Mouse (Mus musculus) adrenal gland, postnatal 25 days (tissue): ENCODE results near the gene Plekhs1. TPM values are rescaled to one million over a fixed set of nuclear protein-coding genes. Genes with fewer than 3 reads are reported as not detected.

ENCODE experiments used
- DNase-seq: peaks from one replicate; pipeline ENCODE4 v3.0.0; 2021; ENCODE audit warnings: mixed read lengths
- long read RNA-seq: library from polyadenylated mRNA; stranded (forward); transcript quantifications from one replicate; pipeline ENCODE4 v2.0.0, GENCODE M21; 2021
- total RNA-seq: library from RNA; stranded (reverse); gene quantifications from 2 replicates; pipeline ENCODE4 v1.2.3, GENCODE M21; 2021

Gene Plekhs1
- 0.12 TPM in 1 of 2 replicates, not detected in the other for total RNA-seq
- long read RNA-seq = 0 reads

DNA sequence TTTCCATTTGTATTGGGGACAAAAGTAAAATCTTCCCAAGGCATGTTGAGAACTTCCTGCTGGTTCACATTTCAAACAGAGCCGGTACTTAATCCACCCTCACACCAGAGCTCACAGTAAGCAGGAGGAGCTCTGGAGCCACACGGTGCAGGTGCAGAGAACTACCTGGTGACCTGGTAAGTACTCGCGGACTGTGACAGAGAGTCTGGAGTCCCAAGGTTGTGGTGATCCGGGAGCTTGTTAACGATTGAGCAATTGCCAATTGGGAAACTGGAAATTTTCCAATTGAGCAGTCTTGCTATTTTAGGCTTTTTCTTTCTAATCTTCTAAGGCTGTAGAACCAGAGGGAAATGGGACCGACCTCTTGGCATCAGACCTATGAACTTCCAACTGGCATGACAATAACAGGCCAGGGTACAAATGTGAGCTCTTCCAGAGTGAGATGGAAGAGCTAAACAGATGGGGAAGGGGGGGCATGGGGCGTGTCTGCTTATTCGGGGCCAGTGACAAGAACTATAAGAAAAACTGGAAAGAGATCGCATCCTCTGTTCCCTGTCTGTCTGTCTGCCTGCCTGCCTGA is at the start of gene Plekhs1:
TSS of gene Plekhs1 (plus strand) at position 119 of the 580 bp plus-strand sequence.
- DNase-seq = no peak

DNA sequence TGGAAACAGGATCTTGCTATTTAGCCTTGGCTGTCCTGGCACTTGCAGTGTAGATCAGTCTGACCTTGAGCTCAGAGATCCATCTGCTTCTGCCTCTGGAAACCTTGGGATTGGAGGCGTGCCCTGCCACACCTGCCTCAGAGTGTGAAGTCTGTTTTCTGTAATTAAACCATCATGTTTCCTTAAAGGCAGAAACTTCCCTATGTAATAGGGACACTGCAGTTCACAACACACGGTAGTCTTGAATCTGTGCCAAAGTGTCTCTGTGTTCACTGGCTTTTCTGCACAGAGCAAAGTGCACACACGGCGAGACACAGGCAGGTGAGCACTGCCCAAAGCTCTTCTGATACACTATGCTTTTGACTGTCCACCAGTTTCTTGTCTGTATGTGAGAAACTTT is 43.0 kb upstream of the Plekhs1 start:
- DNase-seq = no peak

DNA sequence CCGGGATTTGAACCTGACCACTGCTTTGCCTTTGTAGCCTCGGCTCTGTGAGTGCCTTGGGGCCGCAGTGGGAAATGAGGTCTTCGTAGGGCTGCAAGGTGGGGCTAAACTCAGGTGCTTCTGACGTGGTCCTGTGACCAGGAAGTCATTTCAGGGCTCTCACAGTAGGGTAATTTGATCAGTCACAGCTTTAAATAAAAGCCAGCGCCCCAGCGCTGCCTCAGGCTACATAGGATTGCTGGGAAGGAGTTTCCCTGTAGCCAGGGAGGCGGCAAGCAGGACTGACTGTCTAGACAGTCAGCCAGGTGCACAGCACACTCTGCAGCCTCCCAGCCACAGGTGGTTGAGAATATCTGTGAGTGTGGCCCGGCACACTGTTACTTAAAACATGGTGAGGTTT is 42.0 kb upstream of the Plekhs1 start:
- no peak for DNase-seq

DNA sequence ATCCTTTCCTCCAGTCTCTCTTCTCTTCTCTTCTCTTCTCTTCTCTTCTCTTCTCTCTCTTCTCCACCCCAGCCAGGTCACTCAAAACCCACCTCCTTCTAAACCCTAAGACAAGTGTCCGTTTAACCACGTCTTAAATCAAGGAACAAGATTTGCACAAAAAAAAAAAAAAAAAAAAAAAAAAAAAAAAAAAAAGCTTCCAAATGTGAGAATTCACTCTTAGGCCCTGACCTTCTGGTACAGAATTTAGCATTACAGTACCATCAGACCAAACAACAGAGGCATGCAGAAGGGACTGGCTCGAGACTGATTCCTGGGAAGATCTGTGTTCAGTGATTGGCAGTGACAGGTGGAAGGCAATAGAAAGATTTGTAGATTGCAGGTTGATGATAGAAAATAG is 41.1 kb upstream of the Plekhs1 start:
- no peak for DNase-seq

DNA sequence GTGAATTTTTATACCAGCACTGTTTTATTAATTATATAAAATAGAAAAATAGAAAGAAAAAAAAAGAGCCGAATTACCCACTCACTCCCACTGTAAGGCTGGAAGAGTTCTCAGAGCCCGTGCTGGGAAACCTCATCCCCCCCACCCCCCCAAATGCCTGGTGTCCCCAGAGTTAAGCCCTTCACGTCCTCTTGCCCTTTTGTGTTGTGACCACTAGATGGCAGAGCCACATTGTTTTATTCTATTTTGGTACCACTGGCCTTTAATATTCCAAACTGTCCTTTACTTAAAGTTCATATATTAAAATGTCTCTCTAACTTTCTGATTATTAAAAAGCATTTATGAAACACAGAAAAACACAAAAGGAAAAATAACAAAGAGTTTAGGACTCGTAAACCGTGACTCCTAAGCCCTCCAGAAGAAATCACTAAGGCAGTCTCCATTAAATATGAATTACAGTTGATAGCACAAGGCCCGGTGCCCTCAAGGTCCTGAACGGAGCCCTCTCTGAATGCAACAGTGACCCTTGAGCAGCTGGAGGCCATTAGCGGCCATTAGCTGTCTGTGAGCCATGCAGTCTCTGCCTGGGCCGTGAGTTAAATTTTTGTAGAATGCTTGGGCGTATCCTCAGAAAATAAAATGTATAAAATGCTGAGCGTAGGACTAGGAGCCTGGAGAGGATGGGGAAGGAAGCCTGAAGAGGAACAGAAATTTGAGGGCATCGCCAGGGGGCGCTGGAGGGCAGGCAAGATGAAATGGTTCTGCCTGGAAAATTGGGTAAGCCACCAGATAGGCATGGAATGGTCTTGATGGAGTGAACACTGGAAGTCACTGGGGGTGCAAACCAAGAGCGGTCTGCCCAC is 38.7 kb upstream of the Plekhs1 start:
- DNase-seq = peak; percentile 91

DNA sequence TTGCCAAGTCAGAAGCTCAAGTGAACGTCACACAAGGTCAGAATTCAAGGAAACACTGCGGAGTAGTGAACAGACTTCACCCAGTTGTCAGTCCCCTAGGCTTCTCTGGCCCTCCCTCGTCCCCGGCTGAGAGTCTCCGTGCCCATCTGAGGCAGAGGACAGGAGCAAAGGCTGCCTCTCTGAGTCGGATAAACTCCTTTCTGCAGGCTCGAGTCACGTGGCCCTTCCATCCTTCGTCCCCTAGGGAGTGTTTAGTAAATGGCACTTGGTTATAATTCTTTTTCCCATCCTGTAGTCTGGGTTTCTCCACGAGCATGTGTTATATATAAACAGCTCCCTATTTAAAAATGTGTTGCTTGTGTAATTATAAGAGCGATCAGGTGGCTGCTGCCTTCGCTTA is 38.1 kb upstream of the Plekhs1 start:
- DNase-seq = no peak

DNA sequence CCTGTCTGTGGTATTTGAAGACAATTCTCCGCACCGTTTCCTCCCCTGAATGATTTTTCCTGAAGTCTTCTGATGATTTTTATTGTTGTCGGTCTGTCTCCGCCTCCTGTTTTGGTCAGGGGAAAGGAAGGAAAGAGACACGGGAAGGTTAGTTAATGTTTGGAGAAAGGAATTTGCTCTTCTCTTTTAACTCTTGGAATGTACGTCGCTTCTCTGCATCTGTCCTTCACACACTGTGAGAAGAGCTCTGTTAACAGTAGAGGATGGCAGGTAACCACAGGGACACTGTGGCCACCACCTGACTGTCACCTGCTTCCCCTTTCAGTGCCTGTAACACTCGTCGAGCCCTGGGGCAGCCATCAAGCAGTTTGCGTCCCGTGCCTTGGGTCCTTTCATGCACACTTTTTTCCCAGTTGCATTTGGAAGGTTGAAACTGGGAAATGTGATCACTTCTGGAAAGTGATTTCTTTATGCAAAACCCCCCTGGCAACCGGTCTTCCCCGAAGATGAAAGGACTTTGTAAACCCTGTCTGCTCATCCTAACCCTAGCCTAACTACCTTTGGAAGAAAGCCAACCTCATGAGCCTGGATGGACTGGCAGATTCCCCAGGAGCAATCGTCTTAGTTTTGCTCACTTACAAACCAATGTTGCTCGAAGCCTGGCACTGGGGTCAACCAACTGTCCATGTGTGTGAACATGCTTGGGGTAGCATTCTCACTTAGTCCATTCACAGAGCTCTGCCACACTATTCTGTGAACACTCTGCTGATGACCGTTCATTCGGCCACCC is 36.6 kb upstream of the Plekhs1 start:
- no peak for DNase-seq

DNA sequence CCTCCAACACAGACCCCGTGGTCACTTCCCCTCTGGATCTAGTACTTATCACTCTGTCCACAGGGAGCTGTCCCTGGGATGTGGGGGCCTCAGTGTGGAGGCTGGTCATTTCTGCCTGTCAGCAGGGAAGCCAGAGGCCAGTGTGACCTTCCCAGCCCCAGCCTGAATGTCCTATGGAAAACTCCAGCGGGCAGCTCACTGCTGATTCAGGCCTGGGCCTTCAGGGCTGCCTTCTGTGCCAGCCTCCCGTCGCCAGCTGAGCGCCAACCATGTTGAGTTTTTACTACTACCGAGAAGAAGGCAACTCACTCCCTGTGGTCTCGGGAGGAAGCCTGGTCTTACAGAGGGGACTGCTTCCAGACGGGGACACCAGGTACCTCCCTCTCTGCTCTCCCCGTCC is 35.9 kb upstream of the Plekhs1 start:
- peak; percentile 30 for DNase-seq

DNA sequence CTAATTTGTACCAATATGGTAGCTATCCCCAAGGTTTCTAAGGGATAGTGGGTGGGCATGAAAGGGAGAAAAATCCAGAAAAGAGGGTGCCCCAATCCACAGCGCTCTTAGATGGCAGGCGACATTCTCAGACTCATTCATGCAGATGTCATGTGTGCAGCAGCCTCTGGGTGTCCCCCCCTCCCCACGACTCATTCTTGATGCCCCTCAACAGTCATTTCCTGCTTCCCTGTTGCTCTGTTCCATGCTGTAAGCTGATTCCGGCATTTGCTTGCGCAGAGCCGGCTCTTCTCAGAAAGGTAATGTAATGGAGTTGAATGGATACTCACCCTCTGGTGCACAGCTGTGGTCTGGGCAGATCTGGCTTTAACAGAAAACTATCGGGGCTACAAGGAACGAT is 31.1 kb upstream of the Plekhs1 start:
- DNase-seq = no peak

DNA sequence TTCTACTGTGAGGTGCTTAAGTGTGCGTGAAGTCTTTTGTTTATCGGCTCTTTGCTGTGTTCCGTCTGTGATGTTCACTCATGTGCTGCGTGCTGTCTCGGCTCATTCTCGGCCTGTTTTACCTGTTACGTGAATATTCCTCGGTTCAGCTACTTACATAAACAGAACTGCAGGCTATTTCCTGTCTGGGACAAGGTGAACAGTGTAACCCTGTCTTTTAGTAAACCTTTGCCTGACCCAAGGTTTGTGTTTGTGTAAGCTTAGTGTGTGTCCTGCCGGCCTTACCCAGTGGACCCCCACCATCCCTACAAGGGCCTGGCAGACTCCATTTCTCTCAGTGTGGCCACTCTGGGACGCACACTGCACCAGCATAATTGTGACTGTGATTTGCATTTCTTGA is 28.7 kb upstream of the Plekhs1 start:
- no peak for DNase-seq

DNA sequence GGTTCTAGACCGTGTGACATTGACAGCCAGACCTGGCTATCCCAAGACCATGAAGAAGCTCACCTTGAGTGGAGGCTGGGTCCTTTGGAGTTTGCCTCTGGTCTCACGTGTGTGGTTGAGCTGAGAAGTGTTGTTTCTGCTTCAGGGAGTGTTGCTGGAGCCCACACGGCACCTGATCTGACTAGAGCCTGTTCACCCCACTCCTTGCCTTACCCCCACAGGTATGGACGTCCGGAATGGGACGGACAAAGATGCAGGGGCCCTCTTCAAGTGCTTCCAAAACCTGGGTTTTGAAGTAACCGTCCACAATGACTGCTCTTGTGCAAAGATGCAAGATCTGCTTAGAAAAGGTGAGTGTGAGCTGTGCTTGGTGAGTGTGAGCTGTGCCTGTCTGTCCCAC is 27.9 kb upstream of the Plekhs1 start:
- DNase-seq = no peak

DNA sequence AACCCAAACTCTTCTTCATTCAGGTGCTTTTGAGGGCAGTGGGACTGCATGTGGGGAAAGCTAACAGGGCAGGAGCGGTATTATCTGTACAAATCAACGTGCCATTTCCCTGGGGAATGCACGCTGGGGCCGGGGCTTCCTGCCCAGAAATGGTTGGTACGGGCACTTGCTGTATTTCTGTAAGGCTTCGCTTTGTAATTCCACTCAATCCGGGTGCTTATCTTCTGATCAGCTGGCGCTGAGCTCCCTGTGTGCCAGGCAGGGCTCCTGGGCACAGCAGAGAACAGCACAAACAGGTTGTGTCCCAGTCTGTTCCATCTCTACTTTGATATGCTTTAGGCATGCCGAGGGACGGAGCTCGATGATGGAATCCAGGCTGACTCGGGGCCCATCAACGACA is 25.1 kb upstream of the Plekhs1 start:
- DNase-seq = no peak

DNA sequence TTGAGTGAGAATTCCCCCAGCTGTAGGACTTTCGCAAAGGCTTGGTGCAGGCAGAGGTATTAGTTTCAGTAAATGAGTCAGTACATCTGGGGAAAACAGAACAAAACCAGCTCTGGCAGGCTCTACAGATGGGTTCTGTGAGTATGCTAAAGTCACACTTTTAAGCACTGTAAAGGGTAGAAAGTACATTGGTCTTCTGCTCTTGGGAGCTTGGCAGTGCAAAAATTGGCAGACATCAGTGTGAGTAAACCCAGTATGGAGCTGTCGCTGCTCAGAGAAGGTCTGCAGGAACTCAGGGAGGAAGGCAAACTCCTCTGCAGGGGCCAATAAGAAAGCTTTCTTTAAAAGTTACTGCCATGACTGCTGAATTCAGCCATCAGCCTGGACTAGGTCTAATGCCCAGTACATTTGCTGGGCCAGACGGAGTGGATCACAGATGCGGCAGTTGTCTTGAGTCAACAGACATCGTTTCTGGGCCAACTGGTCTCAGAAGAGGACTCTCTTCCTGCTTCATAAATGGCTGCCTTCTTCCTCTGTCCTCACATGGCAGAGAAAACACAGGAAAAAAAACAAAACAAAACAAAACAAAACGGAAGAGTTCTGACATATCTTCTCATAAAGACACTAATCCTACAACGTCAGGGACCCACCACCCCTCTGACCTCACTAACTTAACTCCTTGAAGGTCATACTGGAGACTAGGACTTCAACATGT is 22.9 kb upstream of the Plekhs1 start:
- no peak for DNase-seq

DNA sequence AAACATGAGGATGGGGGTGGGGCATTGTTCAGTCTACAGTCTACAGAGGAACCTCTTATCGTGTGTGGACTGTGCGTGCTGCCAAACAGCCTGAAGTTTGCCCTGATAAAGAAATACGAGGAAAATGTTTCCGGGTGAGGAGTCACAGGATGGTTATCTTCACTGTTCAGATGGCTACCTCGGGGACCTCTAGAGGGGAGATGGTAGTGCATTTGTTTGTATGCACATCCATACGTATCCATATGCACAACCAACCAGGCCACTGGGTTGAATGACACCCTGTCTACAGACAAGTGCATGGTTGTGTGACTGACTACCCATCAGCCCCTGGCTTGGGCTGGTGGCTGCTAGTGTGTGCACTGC is 22.4 kb upstream of the Plekhs1 start:
- DNase-seq = no peak

DNA sequence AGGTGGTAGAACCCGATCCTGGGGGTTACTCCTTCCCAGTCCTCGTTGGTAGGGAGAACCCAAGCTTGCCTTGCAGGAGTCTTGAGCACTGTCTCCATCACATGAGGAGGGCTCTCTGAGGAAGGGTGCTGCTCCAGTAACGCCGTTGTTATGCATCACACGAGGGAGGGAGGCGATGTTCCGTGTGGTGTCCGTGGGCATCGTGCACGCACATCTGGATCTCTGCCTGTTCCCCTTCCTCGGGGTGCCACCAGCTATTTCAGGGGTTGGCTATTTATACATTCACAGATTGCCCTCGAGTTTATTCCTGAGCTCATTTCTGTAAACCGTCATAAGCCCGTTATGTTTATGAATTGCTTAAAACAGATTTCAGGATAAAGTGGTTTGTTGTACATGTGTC is 18.0 kb upstream of the Plekhs1 start:
- DNase-seq = no peak

DNA sequence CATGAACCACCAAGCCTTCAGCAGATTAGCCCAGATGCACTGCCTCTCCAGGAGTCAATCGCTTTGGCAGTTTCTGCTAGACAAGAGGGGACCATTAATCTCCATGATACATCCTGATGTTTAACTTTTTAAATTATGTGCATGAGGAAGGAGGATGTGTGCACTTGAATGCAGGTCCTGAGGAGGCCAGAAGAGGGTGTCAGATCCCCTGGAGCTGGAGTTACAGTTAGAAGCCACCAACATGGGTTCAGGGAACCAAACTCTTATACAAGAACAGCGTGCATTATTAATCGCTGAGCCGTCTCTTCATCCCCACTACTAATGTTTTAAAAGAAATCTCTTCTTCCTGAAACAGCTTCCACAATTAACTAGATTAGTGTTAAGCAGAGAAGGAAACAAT is 12.7 kb upstream of the Plekhs1 start:
- DNase-seq = no peak

DNA sequence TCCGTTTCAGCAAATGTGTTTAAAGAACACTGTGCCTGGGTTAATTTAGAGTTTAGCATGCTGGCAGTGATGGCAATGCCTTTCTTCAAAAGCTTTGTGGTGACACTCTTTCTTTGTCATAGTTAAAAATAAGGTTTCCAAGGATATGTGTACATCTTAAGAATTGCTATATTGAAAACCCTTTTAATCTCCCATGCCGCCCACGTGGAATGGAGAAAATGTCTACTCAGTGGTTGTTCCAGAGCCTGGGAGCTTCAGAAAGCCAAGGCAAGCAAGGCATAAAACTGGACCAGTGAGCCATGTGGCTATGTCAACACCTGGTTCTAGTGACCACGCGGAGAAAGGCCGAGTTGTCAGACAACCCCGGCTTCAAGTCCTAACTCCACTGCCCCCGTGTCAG is 11.9 kb upstream of the Plekhs1 start:
- DNase-seq = no peak

DNA sequence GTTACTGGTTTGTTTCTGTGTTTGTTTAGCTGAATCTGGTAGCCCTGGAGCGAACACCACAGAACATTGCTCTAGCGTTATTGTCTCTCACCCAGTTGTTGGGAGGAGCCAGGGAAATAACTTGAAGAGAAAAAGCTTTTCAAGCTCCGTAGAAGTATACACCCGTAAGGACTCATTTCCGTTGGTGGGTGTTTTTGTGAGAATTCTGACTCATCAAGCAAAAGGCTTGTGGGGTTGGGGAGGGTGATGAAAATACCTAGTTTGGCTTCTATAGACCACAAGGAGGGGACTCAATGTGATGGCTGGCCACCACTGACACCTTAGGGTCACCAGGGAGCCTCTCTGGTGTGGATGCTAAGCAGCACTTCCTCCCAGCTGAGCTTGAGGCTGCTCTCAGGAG is 10.5 kb upstream of the Plekhs1 start:
- DNase-seq = no peak

DNA sequence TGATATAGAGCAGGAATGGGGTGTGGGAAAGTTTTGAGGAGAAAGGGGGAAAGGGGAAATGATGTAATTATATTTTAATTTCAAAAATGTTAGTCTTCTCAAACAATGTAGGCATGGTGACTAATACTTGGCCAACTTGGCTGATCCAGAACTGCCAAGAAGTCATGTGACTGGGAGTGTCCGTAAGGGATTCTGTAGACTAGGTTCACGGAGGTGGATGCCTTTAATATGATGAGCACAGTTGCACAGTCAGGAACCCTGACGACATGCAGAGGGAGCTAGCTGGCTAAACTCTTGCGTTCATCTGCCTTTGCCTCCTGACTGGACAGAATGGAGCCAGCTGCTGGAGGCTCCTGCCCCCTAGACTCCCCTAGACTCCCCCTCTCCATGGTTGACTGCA is 9.6 kb upstream of the Plekhs1 start:
- DNase-seq = no peak

DNA sequence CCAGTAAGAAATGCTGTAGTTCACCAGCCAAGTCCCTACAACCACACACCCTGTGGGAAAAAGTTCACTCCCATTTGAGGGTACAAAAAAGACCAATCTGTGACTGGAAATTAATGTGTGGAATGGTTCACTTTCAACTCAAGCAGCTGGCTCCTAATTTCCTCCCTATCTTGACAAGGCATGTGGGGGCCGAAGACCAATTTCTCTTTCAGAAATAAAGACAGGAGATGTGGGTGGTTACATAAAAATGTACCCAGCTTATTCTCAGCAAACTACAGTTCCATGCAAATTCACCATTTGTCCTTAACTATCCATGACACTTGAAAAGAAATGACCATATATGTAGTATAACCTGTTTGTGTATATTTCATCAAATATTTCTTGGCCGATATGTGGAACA is 9.0 kb upstream of the Plekhs1 start:
- no peak for DNase-seq

DNA sequence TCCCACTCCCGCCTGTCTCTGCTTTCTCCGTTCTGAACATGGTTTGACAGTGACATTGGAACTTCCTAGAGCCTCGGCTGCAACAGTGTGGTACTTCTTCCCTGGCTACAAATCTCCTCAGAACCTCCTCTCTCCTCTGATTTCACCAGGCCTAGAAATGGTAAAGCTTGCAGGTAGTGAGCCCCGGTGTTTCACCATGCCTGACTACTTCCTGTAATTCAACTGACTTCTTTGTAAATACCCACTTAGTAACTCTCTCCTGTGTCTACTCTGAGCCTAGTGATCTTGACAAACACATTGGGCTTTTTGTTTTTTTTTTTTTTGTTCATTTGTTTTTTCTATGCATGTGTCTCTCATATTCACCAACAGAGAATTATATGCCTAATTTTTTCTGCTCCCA is 6.6 kb upstream of the Plekhs1 start:
- DNase-seq = no peak

DNA sequence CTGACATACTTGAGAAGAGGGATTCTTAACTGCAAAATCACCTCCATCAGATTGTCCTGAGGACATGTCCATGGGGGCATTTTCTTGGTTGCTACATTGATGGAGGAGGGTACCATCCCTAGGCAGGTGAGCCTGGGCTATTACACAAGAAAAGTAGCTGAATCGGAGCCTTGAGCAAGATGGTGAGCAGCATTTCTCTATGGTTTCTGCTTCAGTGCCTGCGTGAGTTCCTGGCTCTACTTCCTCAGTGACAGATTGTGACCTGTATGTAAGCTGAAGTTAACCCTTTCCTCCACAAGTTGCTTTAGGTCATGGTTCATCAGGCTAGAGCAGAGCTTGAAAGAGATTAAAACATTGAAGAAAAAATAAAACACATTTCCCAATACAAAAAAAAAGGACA is 6.1 kb upstream of the Plekhs1 start:
- no peak for DNase-seq

DNA sequence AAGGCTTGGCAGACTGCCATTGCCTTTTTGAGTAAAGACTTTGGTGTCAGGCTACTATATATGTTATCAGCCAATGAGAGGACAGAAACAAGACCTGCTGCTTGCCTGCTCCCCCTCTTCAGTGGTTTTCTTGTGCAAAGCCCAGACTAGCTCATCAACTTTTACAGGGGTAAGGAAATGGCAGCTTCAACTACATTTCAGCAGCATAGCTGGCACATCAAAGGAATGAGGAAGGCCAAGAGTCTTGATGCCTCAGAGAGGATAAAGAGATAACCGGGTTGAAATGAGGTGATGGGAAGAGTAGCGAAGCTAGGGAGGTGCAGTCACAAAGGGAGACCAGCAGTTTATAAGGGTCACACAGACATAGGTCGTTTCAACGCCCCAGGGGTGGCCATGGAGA is 3.9 kb upstream of the Plekhs1 start:
- no peak for DNase-seq
